Mouse (Mus musculus) liver, embryonic 13.5 days (tissue): ENCODE measurements around the gene Pde8a. TPM values are rescaled to one million over a fixed set of nuclear protein-coding genes. Genes with fewer than 3 reads are reported as not detected.
A peak's percentile ranks its signal among the peaks of the same experiment; 100 is the strongest.

ENCODE experiments used
- ATAC-seq: fragments of 200-750 bp; cut with Nextera tagmentation; 2 replicates; pipeline ENCODE4 v1.8.0; 2017; ENCODE audit warnings: low read depth, mild to moderate bottlenecking, moderate number of reproducible peaks, moderate library complexity
- DNase-seq: peaks from one replicate; pipeline ENCODE4 v3.0.0; 2022
- H3K27ac ChIP-seq: fragments of 300-500 bp; sonication (generic); 2 replicates; pipeline ENCODE4 v1.5.1; 2015; ENCODE audit warnings: moderate library complexity, mild to moderate bottlenecking, inconsistent platforms
- H3K27me3 ChIP-seq: fragments of 300-500 bp; sonication (generic); 2 replicates; pipeline ENCODE4 v1.6.1; 2015; ENCODE audit warnings: mild to moderate bottlenecking, inconsistent platforms
- H3K36me3 ChIP-seq: fragments of 300-500 bp; sonication (generic); 2 replicates; pipeline ENCODE4 v1.6.1; 2015; ENCODE audit warnings: mild to moderate bottlenecking, inconsistent platforms
- H3K4me1 ChIP-seq: fragments of 300-500 bp; sonication (generic); replicated peaks from 2 replicates; pipeline ENCODE4 v1.6.1; 2015; ENCODE audit warnings: inconsistent platforms
- H3K4me2 ChIP-seq: fragments of 300-500 bp; sonication (generic); 2 replicates; pipeline ENCODE4 v1.6.1; 2015; ENCODE audit warnings: inconsistent platforms, mild to moderate bottlenecking, moderate library complexity
- H3K4me3 ChIP-seq: fragments of 300-500 bp; sonication (generic); replicated peaks from 2 replicates; pipeline ENCODE4 v1.5.1; 2015; ENCODE audit warnings: mild to moderate bottlenecking, inconsistent platforms
- H3K9ac ChIP-seq: fragments of 300-500 bp; sonication (generic); 2 replicates; pipeline ENCODE4 v1.6.1; 2015; ENCODE audit warnings: mild to moderate bottlenecking, inconsistent platforms
- H3K9me3 ChIP-seq: fragments of 300-500 bp; sonication (generic); replicated peaks from 2 replicates; pipeline ENCODE4 v1.6.1; 2016; ENCODE audit warnings: inconsistent platforms
- WGBS: fragments of 180-500 bp; shearing (Covaris S2); methylation state at CpG from one replicate; pipeline ENCODE4 v1.1.7; 2015; ENCODE audit not compliant: insufficient replicate concordance; 5-methylcytosine and 5-hydroxymethylcytosine counted together
- polyA plus RNA-seq: library from polyadenylated mRNA; unstranded; fragments of >200 nt; fragmentation: Nextera tagmentation; extraction: Ambion mirVana; gene quantifications from 2 replicates; pipeline ENCODE4 v1.2.1, GENCODE M21; 2015

Pde8a gene
- 1.2 and 1.4 TPM in 2 replicates for polyA plus RNA-seq

DNA sequence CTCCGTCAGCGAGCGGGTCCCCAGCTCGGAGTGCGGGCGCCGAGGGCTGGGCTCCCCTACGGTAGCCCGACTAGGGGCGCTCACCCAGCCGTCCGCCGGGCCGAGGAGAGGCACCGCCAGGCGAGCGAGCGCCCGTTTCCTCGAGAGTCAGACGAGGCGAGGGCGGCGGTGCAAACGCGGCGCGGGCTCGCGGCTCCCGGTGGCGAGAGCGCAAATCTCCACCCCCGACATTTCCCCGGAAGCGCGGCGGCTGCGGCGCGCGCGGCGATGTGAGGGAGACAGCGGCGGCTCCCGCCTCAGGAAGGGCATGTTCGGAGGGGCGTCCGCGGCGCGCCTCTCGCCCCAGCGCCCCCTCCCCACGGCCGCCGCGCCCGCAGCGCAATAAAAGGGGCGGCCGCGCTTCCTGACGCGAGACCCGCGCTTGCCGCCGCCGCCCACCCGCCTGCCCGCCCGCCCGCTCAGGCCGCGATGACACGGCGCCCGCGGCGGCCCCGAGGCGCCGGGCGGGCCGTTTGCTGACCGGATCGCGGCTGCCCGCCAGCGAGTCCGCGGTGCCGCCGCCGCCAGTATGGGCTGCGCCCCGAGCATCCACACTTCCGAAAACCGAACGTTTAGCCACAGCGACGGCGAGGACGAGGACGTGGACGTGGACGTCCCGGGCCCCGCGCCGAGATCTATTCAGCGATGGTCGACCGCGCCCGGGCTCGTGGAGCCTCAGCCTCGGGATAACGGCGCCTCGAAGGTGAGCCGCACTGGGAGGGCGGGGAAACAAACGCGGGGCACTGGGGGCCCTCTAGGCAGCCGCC lies at the start of gene Pde8a:
Gene Pde8a, plus strand, starts transcription at position 250 of the 806 bp plus-strand sequence.
- peak within 1 kb of the TSS; percentile 59 for H3K27ac ChIP-seq
- H3K9ac ChIP-seq = peak within 1 kb of the TSS; percentile 47
- H3K4me1 ChIP-seq = peaks cover 23% of the 10 kb centered on the region
- peak within 1 kb of the TSS; percentile 58 for H3K4me3 ChIP-seq
- 0 out of 2 replicates have a peak, but pooled peaks have one; percentile 1 for ATAC-seq
- no peaks in the 10 kb centered on the region for H3K36me3 ChIP-seq
- peak within 1 kb of the TSS; percentile 69 for H3K4me2 ChIP-seq
- WGBS = 2% methylated on average over 119 of the region's 128 CpGs
- H3K9me3 ChIP-seq = no peaks in the 10 kb centered on the region
- no peak for DNase-seq
- peaks cover 78% of the 10 kb centered on the region for H3K27me3 ChIP-seq

DNA sequence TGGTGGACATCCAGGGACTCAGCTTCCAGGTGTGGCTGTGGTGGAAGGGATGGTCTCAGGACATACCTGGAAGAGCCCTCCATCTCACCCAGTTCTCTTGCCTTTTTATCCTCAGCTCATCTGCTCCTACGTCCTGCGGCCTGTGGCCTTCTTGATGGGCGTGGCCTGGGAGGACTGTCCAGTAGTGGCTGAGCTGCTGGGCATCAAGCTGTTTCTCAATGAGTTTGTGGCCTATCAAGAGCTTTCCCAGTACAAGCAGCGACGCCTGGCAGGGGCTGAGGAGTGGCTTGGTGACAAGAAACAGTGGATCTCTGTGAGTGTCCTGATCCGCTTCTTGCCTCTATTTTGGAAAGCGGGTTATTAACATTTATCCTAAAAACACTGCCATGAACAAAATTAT lies 49.0 kb upstream of the Pde8a start:
- H3K27ac ChIP-seq = no peak overlapping the region
- no peaks in the 10 kb centered on the region for H3K27me3 ChIP-seq
- H3K4me3 ChIP-seq = no peak overlapping the region
- no peaks in the 10 kb centered on the region for H3K4me1 ChIP-seq
- H3K36me3 ChIP-seq = no peaks in the 10 kb centered on the region
- H3K9ac ChIP-seq = no peak overlapping the region
- 63% methylated on average over 7 of the region's 7 CpGs for WGBS
- no peak overlapping the region for H3K4me2 ChIP-seq
- H3K9me3 ChIP-seq = no peaks in the 10 kb centered on the region
- ATAC-seq (no peak), DNase-seq (no peak)

DNA sequence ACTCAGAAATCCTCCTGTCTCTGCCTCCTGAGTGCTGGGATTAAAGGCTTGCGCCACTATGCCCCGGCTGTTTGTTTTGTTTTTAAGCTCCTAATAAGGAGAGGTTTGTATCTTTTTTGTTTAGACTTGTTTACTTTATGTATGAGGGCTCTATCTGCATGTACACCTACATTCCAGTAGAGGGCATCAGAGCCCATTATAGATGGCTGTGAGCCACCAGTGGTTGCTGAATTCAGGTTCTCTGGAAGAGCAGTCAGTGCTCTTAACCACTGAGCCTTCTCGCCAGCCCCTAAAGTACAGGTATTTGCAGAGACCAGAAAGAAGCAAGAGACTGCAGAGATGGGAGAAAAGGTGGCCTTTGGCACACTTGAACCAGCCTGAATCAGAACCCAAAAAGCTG lies 46.3 kb upstream of the Pde8a start:
- Histone ChIP-seq H3K36me3 (no peaks in the 10 kb centered on the region), H3K9me3 (no peaks in the 10 kb centered on the region), H3K27me3 (no peaks in the 10 kb centered on the region), H3K4me2 (no peak overlapping the region), H3K27ac (no peak overlapping the region), H3K9ac (no peak overlapping the region), H3K4me1 (no peaks in the 10 kb centered on the region), H3K4me3 (no peak overlapping the region)
- WGBS = 26% methylated on average over 3 of the region's 3 CpGs
- ATAC-seq = no peak
- no peak for DNase-seq

DNA sequence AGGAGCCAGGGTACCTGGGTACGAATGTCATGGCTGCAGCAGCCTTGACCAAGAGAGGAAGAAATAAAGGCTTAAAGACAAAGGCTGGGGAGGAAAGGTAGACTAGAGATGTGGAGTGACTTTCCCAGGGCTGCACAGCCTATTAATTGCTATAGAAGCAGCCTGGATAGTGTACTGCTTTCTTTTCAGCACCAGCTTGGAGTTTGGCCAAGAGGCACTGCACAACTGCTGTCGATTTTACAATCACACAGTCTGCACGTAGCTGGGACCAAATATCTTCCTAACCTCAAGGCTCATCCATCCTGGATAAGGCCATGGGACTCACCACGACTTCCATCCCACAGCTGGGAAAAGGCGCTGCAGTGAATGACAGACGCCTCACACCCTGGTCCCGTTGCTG lies 44.0 kb upstream of the Pde8a start:
- 63% methylated on average over 7 of the region's 7 CpGs for WGBS

DNA sequence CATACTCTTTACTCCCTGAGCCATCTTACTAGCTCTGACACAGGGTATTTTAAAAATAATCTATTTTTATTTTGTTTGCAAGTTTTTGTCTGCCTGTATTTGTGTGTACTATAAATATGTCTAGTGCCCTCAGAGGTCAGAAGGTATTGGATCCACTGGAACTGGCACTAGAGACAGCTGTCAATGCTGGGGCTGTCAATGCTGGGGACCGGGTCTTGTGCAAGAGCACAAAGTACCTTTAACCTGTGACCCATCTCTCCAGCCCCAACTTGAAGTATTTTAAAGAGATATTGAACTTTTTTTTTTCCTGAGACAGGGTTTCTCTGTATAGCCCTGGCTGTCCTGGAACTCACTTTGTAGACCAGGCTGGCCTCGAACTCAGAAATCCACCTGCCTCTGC lies 39.5 kb upstream of the Pde8a start:
- H3K9ac ChIP-seq = no peak overlapping the region
- H3K27me3 ChIP-seq = no peaks in the 10 kb centered on the region
- H3K4me1 ChIP-seq = no peaks in the 10 kb centered on the region
- WGBS = 62% methylated on average over 2 of the region's 2 CpGs
- no peak overlapping the region for H3K4me3 ChIP-seq
- ATAC-seq (no peak), DNase-seq (no peak)
- no peaks in the 10 kb centered on the region for H3K9me3 ChIP-seq
- H3K36me3 ChIP-seq = no peaks in the 10 kb centered on the region
- no peak overlapping the region for H3K4me2 ChIP-seq
- H3K27ac ChIP-seq = no peak overlapping the region

More for the DNA sequence above, 44.0 kb upstream of the Pde8a start:
- Histone ChIP-seq H3K9ac (no peak overlapping the region), H3K36me3 (no peaks in the 10 kb centered on the region), H3K9me3 (no peaks in the 10 kb centered on the region), H3K27ac (no peak overlapping the region), H3K4me3 (no peak overlapping the region), H3K4me2 (no peak overlapping the region), H3K4me1 (no peaks in the 10 kb centered on the region), H3K27me3 (no peaks in the 10 kb centered on the region)
- ATAC-seq = no peak
- DNase-seq = no peak

DNA sequence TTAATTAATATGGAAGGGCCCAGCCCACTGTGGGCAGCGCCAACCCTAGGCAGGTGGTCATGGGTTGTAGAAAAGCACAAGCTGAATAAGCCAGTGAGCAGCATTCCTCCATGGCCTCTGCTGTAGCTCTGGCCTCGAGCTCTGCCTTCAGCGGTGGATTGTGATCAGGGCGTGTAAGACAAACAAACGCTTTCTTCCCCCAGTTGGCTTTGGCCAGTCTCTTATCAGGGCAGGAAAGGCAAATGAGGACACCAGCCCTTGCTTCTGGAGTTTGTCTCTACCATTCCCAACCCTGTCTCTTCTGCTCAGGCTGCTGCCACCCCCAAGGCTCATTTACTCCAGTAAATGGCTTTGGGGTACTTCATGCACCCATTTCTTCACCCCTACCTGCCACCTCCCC lies 38.7 kb upstream of the Pde8a start:
- Histone ChIP-seq H3K4me3 (no peak overlapping the region), H3K9ac (no peak overlapping the region), H3K4me1 (no peaks in the 10 kb centered on the region), H3K27me3 (no peaks in the 10 kb centered on the region), H3K27ac (no peak overlapping the region), H3K9me3 (no peaks in the 10 kb centered on the region), H3K36me3 (no peaks in the 10 kb centered on the region), H3K4me2 (no peak overlapping the region)
- ATAC-seq (no peak), DNase-seq (no peak)
- 33% methylated on average over 5 of the region's 5 CpGs for WGBS

DNA sequence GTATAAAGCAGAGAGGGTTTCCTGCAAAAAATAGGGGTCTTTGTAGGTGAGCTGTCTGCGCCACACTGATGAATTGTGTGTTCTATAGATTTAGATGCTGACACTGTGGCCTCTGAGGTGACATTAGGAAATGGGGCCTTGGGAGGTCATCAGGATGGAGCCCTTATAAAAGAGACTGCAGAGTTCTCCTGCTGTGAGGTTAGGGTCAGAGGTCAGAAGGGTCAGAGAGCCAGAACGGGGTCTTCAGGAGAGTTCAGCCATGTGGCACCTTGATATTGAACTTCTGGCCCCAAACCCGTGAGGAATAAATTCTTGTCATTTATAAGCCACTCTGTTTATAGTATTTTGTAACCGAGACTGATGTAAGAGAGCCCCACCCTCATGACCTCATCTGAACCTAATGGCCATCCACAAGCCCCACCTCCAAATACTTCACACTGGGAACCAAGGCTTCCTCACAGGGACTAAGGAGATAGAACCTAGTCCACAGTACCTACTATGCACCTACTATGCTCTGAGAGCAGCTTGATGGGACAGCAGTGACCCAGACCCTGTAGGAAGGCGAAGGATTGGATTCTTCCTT lies 37.1 kb upstream of the Pde8a start:
- no peaks in the 10 kb centered on the region for H3K27me3 ChIP-seq
- no peak overlapping the region for H3K27ac ChIP-seq
- no peak overlapping the region for H3K9ac ChIP-seq
- H3K4me2 ChIP-seq = no peak overlapping the region
- no peak for ATAC-seq
- H3K4me1 ChIP-seq = no peaks in the 10 kb centered on the region
- H3K36me3 ChIP-seq = no peaks in the 10 kb centered on the region
- H3K9me3 ChIP-seq = no peaks in the 10 kb centered on the region
- no peak overlapping the region for H3K4me3 ChIP-seq
- no peak for DNase-seq
- WGBS = 56% methylated on average over 5 of the region's 5 CpGs

DNA sequence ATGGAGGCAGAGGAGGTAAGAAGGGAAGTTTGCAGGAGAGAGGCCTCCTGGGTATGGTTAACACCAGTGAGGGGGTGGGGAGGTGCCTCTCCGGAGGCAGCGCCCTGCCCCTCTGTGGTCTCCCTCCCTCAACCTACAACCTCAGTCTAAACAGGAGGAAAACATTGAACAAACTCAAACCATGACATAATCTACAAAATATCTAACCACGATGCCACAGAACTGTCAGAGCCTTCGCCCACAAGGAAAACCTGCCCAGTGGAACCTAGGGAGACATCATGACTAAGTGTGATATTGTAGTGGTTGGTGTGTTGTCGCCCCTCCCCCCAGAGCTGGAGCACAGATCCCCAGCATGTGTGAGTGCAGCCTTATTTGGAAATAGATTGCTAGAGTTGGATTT lies 33.9 kb upstream of the Pde8a start:
- WGBS = 19% methylated on average over 5 of the region's 5 CpGs
- Histone ChIP-seq H3K27me3 (no peaks in the 10 kb centered on the region), H3K9ac (no peak overlapping the region), H3K9me3 (no peaks in the 10 kb centered on the region), H3K27ac (no peak overlapping the region), H3K36me3 (no peaks in the 10 kb centered on the region), H3K4me1 (no peaks in the 10 kb centered on the region), H3K4me3 (no peak overlapping the region), H3K4me2 (no peak overlapping the region)
- DNase-seq (no peak), ATAC-seq (no peak)

DNA sequence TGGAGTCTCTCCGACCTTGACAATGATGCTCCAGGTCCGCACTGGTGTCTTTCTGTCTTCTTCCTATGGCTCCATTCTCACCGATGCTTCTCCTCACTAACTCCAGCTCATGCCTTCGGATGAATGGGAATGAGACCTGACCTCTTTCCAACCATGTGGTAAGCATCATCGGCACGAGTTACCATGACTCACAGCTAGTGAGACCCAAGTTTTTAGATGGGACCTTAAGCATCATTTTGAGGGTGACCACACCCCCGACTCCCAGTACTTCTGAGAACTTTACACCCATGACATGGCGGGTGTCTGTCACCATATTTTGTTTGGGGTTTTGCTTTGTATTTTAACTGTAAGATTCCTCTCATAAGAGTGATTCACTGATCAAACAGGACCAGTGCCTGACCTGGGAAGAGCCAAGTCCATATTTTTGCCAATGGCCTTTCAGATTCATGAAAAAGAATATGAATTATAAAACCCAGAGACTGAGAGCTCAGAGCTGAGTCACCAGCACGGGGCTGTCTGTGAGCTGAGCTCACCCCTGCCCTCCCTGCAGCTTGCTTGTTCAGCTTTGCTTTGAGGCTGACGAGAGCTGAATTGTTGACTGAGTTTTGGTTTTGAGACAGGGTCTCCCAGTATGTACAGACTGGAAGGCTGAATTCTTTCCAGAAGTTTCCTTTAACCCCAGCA lies 30.8 kb upstream of the Pde8a start:
- 67% methylated on average over 10 of the region's 10 CpGs for WGBS
- Histone ChIP-seq H3K4me2 (no peak overlapping the region), H3K27ac (no peak overlapping the region)

DNA sequence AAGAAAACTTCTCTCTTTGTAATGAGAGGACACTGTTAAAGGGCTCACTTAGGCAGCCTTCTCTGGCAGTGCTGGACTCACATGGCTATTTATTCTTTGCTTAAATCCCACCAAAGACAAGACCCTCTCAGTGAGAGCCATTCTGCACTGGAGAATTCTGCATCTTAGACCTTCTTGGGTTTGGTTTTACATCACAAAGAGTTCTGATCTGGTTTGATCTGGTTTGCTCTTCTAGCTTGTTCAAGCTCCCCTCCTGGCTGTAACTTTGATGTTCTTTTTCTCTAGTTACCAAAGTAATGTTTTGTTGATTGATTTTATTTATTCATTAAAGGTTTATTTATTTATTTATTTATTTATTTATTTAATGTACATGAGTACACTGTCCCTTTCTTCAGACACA lies 30.2 kb upstream of the Pde8a start:
- Histone ChIP-seq H3K4me1 (no peaks in the 10 kb centered on the region), H3K4me2 (no peak overlapping the region), H3K9ac (no peak overlapping the region), H3K9me3 (no peaks in the 10 kb centered on the region), H3K27ac (no peak overlapping the region), H3K27me3 (no peaks in the 10 kb centered on the region), H3K4me3 (no peak overlapping the region), H3K36me3 (no peaks in the 10 kb centered on the region)
- ATAC-seq (no peak), DNase-seq (no peak)

More for the DNA sequence above, 30.8 kb upstream of the Pde8a start:
- Histone ChIP-seq H3K4me3 (no peak overlapping the region), H3K4me1 (no peaks in the 10 kb centered on the region), H3K9ac (no peak overlapping the region), H3K36me3 (no peaks in the 10 kb centered on the region), H3K27me3 (no peaks in the 10 kb centered on the region), H3K9me3 (no peaks in the 10 kb centered on the region)
- ATAC-seq (no peak), DNase-seq (no peak)

DNA sequence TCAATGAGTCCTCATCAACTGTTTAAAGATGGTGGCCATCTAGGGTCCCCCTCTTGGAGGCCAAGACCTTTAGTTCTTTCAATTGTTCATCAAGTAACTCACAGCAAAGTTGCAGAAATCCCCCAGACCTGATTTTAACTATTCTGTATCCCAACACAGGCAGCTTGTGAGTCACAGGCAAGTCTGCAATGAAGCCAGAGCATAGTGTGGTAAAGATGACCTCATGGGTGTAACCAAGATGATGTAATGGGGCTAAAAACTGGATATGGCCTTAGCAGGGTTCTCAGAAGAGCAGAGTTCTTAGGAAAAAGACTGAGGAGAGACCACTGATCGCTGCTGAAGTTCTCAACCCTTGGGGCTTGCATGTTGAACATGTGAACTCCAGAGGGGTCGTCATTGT lies 29.3 kb upstream of the Pde8a start:
- Histone ChIP-seq H3K4me1 (no peaks in the 10 kb centered on the region), H3K4me3 (no peak overlapping the region), H3K27me3 (no peaks in the 10 kb centered on the region), H3K4me2 (no peak overlapping the region), H3K36me3 (no peaks in the 10 kb centered on the region), H3K9ac (no peak overlapping the region), H3K27ac (no peak overlapping the region), H3K9me3 (no peaks in the 10 kb centered on the region)
- 57% methylated on average over 2 of the region's 2 CpGs for WGBS
- ATAC-seq (no peak), DNase-seq (no peak)
